Mouse (Mus musculus) embryonic stem cell, embryonic (primary cell): ENCODE measurements at regions not wholly inside any gene's neighbourhood (a gene's known extent, or its start where the extent isn't known, plus 50 kb on each side); places are given as distances from the start of the nearest gene placed in this dataset.
"Not testable (repeated sequence)": the region's sequence is repeated elsewhere in the genome, so short reads cannot be mapped to it uniquely, and the experiment has no call there.

Experiments
- CTCF ChIA-PET, 4 experiments: fragments of 300-600 bp in 2 of 4; fragments of 350-600 bp in 2 of 4; sonication (Branson Sonifier 250); formaldehyde crosslinking; loops; one replicate each; lab custom pipeline; 2022; ENCODE audit warnings: inconsistent platforms in 2 of 4; lab: Charles Lee
- POLR2A ChIA-PET, 4 experiments: fragments of 300-600 bp in 2 of 4; fragments of 350-600 bp in 2 of 4; sonication (Branson Sonifier 250); formaldehyde crosslinking; loops; one replicate each; lab custom pipeline; 2022; ENCODE audit warnings: antibody characterized with exemption in 4 of 4, inconsistent platforms in 1 of 4; lab: Charles Lee

DNA sequence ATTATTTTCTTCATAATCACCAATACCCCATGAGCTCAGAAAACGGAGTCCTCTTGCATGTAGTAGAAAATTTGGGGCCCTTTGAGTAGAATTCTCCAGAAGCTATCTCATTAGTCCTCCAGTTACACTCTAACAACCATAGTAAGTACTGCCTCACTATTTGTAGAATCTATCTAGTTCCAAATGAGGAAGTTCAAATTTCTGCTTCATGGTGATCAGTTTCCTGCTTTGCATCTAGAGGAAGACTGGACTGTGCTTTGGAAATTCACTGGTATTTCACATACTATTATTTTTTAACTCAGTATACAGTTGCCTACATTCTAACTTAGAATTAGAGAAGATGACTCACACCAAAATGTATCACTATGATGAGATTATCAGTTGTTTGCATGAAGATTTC lies 1018.7 kb downstream of the Adam6a start:
- ChIA-PET POLR2A (no interaction called here), CTCF (no interaction called here)

DNA sequence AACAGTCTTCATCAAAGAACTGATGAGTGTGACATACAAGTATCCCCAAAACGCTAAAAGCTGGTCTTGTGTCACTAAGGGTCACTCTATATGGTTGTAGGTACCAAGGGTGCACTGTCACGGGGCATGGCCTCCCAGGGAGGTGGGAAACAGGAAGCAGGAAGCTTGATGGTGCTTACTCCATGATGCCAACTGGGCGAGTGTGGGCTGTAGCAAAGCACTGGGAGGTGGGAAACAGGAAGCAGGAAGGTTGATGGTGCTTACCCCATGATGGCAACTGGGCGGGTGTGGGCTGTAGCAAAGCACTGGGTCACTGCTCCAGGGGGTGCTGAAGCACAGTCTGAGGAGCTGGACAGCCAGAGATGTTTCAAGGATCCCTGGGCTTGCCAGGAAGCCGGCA lies 1019.3 kb downstream of the Adam6a start:
- ChIA-PET CTCF (interaction anchor here in 1 of 4 experiments (0.6 kb wide), 1 partner anchor 1249 kb away, joined by 3 read pairs; no protein-coding TSS in a partner anchor), POLR2A (no interaction called here)

DNA sequence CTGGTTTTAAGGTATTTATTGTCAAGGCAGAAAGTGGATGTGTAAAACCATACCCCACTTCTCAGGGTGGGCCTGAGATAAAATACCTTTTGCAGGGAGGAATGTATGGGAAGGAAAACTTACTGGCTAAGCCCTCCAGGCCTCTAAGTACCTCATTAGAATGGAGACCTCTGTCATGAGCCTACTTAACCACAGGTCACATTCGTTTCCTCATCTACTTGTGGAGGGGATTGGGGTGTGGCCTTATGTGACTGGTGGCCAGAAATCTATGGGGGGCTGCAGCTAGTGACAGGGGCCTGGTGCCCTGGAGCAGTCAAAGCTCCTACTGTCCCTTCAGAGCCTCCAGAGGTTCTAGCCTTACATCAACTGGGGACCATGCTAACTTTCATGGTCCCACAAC lies 1020.0 kb downstream of the Adam6a start:
- POLR2A ChIA-PET: no interaction called here

DNA sequence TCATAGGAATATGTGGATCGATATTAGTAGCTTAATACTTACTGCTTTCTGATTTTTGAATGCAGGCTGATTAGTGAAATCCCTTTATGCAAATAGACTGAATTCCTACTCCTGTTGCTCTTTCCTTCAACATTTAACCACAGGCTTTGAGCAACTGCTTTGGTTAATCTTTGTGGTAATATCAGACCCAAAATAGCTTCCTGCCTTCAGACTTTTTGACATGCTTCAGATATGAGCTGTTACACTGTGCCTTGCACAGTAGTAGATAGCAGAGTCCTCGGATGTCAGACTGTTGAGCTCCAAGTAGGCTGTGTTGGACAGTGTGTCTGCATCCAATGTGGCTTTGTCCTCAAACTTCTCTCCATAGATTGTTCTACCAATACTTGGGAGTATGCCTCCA lies 1020.6 kb downstream of the Adam6a start:
- CTCF ChIA-PET: interaction anchor here in 1 of 4 experiments (1.1 kb wide), 1 partner anchor 109 kb away, joined by 3 read pairs; no protein-coding TSS in a partner anchor
- POLR2A ChIA-PET: no interaction called here

More for the DNA sequence above, 1020.0 kb downstream of the Adam6a start:
- CTCF ChIA-PET: interaction anchor here in 2 of 4 experiments (0.6 to 1.1 kb wide), 2 partner anchors 108 to 1250 kb away, joined by 3 read pairs; no protein-coding TSS in a partner anchor

DNA sequence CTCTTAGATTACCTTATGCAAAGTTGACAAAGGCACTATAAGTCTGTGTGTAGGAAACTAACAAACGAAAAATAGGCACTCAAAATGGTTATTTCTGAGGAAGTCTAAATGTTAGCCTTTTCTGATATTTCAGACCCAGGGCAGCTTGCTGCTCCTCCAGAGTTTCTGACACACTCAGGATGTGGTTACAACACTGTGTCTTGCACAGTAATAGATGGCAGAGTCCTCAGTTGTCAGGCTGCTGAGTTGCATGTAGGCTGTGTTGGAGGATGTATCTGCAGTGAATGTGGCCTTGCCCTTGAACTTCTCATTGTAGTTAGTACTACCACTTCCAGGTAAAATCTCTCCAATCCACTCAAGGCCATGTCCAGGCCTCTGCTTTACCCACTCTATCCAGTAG lies 1039.7 kb downstream of the Adam6a start:
- CTCF ChIA-PET: no interaction called here
- POLR2A ChIA-PET: no interaction called here

DNA sequence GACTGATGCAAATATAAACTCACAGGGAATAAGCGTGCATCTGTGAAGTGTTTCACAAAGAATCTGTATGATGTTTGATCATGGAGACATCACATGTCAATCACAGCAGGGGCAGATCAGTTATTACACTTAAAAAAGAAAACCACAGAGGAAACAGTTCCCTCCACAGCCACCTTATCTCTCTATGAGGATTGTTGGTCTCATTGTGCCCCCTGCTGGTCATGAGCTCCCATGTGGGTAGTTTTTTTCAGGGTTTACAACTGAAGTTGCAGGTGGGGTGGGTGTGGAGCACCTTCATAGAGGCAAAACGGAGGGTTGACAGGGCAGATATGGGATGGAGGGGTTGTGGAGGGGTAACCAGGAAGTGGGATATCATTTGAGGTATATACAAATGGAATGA lies 1043.5 kb downstream of the Adam6a start:
- ChIA-PET CTCF (interaction anchor here in 2 of 4 experiments (0.6 to 1.0 kb wide), 3 partner anchors 81 to 388 kb away, joined by 3 to 4 read pairs (median 3); no protein-coding TSS in a partner anchor), POLR2A (no interaction called here)

DNA sequence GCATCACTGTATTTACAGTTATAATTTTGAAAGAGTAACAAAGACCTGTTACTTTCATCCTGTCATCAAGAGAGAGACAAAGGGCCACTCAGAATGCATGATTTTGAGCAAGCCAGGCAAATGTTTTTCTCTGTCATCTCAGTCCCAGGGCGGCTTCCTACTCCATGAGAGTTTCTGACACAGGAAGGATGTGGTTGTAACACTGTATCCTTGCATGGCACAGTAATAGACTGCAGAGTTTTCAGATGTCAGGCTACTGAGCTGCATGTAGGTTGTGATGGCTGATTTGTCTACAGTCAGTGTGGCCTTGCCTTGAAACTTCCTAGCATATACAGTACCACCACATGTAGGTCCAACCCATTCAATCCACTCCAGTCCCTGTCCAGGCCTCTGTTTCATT lies 1054.0 kb downstream of the Adam6a start:
- ChIA-PET CTCF (interaction anchor here in 1 of 4 experiments (0.6 kb wide), 1 partner anchor 142 kb away, joined by 4 read pairs; no protein-coding TSS in a partner anchor), POLR2A (no interaction called here)

DNA sequence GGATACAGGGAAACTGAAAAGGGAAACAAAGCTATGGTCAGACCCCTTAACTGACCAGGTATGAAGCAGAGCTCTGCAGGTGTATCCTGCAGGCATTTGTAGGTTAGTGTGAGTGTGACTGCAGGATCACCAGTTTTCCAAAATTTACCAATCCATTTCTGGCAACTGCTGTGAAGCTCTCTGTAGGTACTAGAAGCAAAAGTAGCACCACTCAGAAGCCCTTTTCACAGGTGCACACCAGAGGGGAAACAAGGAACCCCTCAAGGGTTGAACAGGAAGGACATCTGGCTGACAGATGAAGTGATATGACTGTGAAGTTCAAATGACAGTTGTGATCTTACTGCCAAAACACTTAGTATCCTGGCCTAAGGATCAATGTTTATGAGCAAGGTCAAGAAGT lies 1065.5 kb downstream of the Adam6a start:
- ChIA-PET CTCF (no interaction called here), POLR2A (no interaction called here)

DNA sequence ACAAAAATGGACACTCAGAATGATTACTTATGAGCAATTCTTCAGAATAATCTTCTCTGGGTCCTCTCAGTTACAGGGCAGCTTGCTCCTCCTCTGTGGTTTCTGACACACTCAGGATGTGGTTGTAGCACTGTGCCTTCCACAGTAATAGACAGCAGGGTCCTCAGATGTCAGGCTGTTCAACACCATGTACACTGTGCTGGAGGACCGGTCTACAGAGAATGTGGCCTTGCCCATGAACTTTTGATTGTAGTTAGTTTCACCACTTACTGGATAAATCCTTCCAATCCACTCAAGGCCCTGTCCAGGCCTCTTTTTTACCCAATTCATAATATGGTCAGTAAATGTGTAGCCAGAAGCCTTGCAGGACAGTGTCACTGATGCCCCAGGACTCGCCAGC lies 1068.4 kb downstream of the Adam6a start:
- ChIA-PET POLR2A (no interaction called here), CTCF (no interaction called here)

DNA sequence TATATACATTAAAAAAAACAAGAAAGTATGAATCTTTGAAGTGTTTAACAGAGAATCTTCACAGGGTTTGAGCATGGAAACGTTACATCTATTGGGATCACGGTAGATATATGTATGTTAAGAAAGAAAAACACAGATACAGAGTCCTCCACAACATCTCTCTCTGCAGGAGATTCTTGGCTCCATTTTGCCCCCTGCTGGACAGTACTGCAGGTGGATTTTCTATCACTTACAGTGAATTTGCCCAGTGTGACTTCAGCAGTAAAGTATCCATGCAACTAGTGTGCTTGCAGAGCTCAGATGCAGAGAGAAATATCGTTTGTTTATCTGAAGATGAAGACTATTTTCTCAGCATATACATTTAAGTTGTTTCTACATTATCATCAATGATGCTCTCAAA lies 1071.5 kb downstream of the Adam6a start:
- ChIA-PET CTCF (no interaction called here), POLR2A (no interaction called here)

DNA sequence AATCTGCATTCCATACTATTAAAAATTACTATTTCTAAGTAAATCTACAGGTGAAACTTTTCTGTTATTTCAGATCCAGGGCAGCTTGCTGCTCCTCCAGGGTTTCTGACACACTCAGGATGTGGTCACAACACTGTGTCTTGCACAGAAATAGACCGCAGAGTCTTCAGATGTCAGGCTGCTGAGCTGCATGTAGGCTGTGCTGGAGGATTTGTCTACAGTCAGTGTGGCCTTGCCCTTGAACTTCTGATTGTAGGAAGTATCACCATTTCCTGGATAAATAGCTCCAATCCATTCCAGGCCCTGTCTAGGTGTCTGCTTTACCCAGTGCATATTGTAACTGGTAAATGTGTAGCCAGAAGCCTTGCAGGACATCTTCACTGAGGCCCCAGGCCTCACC lies 1072.0 kb downstream of the Adam6a start:
- CTCF ChIA-PET: no interaction called here

DNA sequence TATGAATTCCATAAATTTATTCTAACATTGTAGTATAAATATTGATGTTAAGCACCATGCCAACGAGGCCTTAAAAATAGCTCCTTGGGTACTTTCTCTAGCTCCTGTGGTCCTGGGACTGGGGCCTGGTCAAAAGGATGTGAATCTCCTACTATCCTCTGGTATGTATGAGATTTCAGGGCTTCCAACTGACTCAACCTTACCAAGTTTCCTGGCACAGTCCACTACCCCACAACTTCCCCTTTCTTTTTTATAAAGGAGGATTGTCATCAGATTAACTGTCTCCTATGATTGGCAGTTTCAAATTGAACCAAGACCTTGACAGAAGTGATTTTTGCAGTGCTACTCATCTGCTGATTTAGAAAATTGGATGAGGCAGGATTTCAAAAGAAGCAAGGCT lies 1097.4 kb downstream of the Adam6a start:
- ChIA-PET CTCF (no interaction called here), POLR2A (no interaction called here)

More for the DNA sequence above, 1072.0 kb downstream of the Adam6a start:
- POLR2A ChIA-PET: no interaction called here

DNA sequence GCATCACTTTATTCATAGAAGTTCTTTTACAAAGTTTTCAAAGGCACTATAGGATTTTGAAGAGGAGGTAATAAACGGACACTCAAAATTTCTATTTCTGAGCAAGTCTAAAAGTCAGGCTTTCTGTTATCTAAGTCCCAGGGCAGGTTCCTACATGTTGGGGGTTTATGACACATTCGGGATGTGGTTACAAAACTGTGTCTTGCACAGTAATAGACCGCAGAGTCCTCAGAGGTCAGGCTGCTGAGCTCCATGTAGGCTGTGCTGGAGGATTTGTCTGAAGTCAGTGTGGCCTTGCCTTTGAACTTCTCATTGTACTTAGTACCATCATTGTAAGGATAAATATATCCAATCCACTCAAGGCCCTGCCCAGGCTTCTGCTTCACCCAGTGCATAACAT lies 1102.7 kb downstream of the Adam6a start:
- ChIA-PET CTCF (no interaction called here), POLR2A (no interaction called here)

DNA sequence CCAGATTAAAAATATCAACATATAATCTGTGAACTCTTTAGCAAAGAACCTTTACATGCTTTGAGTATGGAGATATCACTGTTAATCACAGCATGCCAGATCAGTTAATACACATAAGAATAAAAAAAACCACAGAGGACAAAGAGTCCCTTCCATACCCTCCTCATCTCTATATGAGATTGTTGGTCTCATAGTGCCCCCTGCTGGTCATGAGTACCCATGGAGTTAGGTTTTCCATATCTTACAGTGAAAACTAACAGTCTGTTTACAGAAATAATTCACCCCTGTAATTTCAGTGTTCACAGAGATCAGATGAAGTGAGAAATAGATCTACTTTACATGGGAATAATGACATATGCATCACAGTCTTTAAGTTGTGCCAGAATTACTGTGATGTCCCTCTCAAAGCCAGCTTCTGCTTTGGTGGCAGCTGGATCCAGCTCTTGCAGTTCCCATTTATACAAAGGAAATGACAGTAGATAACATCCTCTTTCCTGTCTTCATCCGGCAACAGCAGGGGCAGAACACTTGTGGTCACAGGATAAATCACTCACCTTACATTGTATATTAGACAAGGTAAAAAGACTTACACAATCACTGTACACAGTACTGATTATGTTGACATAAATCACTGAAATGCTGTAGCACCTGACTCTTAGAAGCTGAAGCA lies 1106.9 kb downstream of the Adam6a start:
- POLR2A ChIA-PET, CTCF ChIA-PET: not testable (repeated sequence)

DNA sequence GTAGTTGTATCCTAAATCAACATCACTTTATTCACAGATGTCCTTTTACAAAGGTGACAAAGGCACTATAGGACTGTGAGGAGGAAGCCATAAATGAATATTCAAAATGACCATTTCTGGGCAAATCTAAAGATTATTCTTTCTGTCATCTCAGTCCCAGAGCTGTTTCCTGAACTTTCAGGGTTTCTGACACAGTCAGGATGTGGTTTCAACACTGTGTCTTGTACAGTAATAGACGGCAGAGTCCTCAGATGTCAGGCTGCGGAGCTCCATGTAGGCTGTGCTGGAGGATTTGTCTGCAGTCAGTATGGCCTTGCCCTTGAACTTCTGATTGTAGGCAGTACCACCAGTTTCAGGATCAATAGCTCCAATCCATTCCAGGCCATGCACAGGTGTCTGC lies 1113.4 kb downstream of the Adam6a start:
- CTCF ChIA-PET, POLR2A ChIA-PET: not testable (repeated sequence)
